Mouse (Mus musculus): Measurements from ENCODE around the gene Zbtb5. TPM values are rescaled to one million over a fixed set of nuclear protein-coding genes. Genes with fewer than 3 reads are reported as not detected.
"Not testable (repeated sequence)": the region's sequence is repeated elsewhere in the genome, so short reads cannot be mapped to it uniquely, and the experiment has no call there.

The Zbtb5 gene
- polyA plus RNA-seq, 1 experiment from 2014 or later = 19.4 TPM

GRCm38 (mm10) chr4:45005452-45005851, 6.8 kb downstream of the Zbtb5 start:
- peaks cover 7% of the 10 kb centered on the region for H3K4me1 ChIP-seq
- no peaks in the 10 kb centered on the region for H3K27me3 ChIP-seq
- no peak overlapping the region for H3K4me3 ChIP-seq
- no peak overlapping the region for H3K4me2 ChIP-seq
- no peaks in the 10 kb centered on the region for H3K36me3 ChIP-seq
- H3K9ac ChIP-seq = no peak overlapping the region
- H3K27ac ChIP-seq = no peak overlapping the region
- ATAC-seq (ENCODE audit: borderline replicate concordance, extremely low read depth, low FRiP score, low TSS enrichment) = no peak
- WGBS = 79% methylated on average over 3 of the region's 3 CpGs
- H3K9me3 ChIP-seq = no peaks in the 10 kb centered on the region

GRCm38 (mm10) chr4:45000001-45000400, 12.2 kb downstream of the Zbtb5 start:
- no peak for ATAC-seq (ENCODE audit: borderline replicate concordance, extremely low read depth, low FRiP score, low TSS enrichment)
- H3K9me3 ChIP-seq = no peaks in the 10 kb centered on the region
- H3K4me1 ChIP-seq = no peaks in the 10 kb centered on the region
- WGBS = 85% methylated on average over 6 of the region's 6 CpGs
- no peak overlapping the region for H3K9ac ChIP-seq
- no peak overlapping the region for H3K27ac ChIP-seq
- no peaks in the 10 kb centered on the region for H3K27me3 ChIP-seq
- H3K36me3 ChIP-seq = 0 out of 2 replicates have a peak, but pooled peaks cover under 1% of the 10 kb centered on the region
- no peak overlapping the region for H3K4me2 ChIP-seq
- H3K4me3 ChIP-seq = no peak overlapping the region

GRCm38 (mm10) chr4:44998071-44998470, 14.1 kb downstream of the Zbtb5 start:
- Histone ChIP-seq H3K9me3 (no peaks in the 10 kb centered on the region), H3K4me2 (no peak overlapping the region), H3K4me1 (no peaks in the 10 kb centered on the region), H3K27ac (no peak overlapping the region), H3K27me3 (no peaks in the 10 kb centered on the region), H3K4me3 (no peak overlapping the region), H3K36me3 (peaks cover 14% of the 10 kb centered on the region; the same call in 1 of the 2 replicates), H3K9ac (no peak overlapping the region)
- ATAC-seq (ENCODE audit: borderline replicate concordance, extremely low read depth, low FRiP score, low TSS enrichment) = no peak
- 63% methylated on average over 3 of the region's 3 CpGs for WGBS

GRCm38 (mm10) chr4:44994776-44995175, 17.4 kb downstream of the Zbtb5 start:
- Histone ChIP-seq H3K4me1 (no peaks in the 10 kb centered on the region), H3K27ac (no peak overlapping the region), H3K27me3 (no peaks in the 10 kb centered on the region), H3K36me3 (peaks cover 31% of the 10 kb centered on the region), H3K9me3 (no peaks in the 10 kb centered on the region), H3K4me2 (no peak overlapping the region), H3K9ac (no peak overlapping the region), H3K4me3 (no peak overlapping the region)
- 81% methylated on average over 18 of the region's 18 CpGs for WGBS
- no peak for ATAC-seq (ENCODE audit: borderline replicate concordance, extremely low read depth, low FRiP score, low TSS enrichment)

- Histone ChIP-seq H3K9ac (no peak overlapping the region), H3K4me2 (no peak overlapping the region), H3K9me3 (no peaks in the 10 kb centered on the region), H3K36me3 (peaks cover 39% of the 10 kb centered on the region), H3K27me3 (no peaks in the 10 kb centered on the region), H3K27ac (no peak overlapping the region), H3K4me3 (no peak overlapping the region), H3K4me1 (no peaks in the 10 kb centered on the region)
- WGBS = 82% methylated on average over 9 of the region's 9 CpGs
- no peak for ATAC-seq (ENCODE audit: borderline replicate concordance, extremely low read depth, low FRiP score, low TSS enrichment)
Measured at GRCm38 (mm10) chr4:44993847-44994246, 18.4 kb downstream of the Zbtb5 start.

- H3K27me3 ChIP-seq; H3K9me3 ChIP-seq; H3K4me2 ChIP-seq; H3K4me3 ChIP-seq; H3K27ac ChIP-seq; H3K9ac ChIP-seq; ATAC-seq (ENCODE audit: borderline replicate concordance, extremely low read depth, low FRiP score, low TSS enrichment); H3K4me1 ChIP-seq: not testable (repeated sequence)
- 59% methylated on average over 14 of the region's 14 CpGs for WGBS
- peaks cover 46% of the 10 kb centered on the region for H3K36me3 ChIP-seq
Measured at GRCm38 (mm10) chr4:44993179-44993578, 19.0 kb downstream of the Zbtb5 start.

- H3K27me3 ChIP-seq; H3K9ac ChIP-seq; H3K4me1 ChIP-seq; H3K4me3 ChIP-seq; H3K27ac ChIP-seq; ATAC-seq (ENCODE audit: borderline replicate concordance, extremely low read depth, low FRiP score, low TSS enrichment); H3K9me3 ChIP-seq; H3K4me2 ChIP-seq: not testable (repeated sequence)
- WGBS = 80% methylated on average over 11 of the region's 11 CpGs
- peaks cover 49% of the 10 kb centered on the region for H3K36me3 ChIP-seq
Measured at GRCm38 (mm10) chr4:44992330-44992729, 19.9 kb downstream of the Zbtb5 start.

- WGBS = 92% methylated on average over 5 of the region's 5 CpGs
- no peak overlapping the region for H3K9ac ChIP-seq
- no peak overlapping the region for H3K4me3 ChIP-seq
- no peak overlapping the region for H3K4me2 ChIP-seq
- ATAC-seq (ENCODE audit: borderline replicate concordance, extremely low read depth, low FRiP score, low TSS enrichment) = no peak
- no peaks in the 10 kb centered on the region for H3K27me3 ChIP-seq
- no peaks in the 10 kb centered on the region for H3K9me3 ChIP-seq
- no peaks in the 10 kb centered on the region for H3K4me1 ChIP-seq
- H3K27ac ChIP-seq = no peak overlapping the region
- peaks cover 49% of the 10 kb centered on the region for H3K36me3 ChIP-seq
Measured at GRCm38 (mm10) chr4:44990560-44990959, 21.7 kb downstream of the Zbtb5 start.

GRCm38 (mm10) chr4:44983131-44983740, 29.0 kb downstream of the Zbtb5 start:
- H3K4me2 ChIP-seq = peak overlapping the region; percentile 91
- WGBS = 55% methylated on average over 10 of the region's 10 CpGs
- H3K36me3 ChIP-seq = peaks cover 4% of the 10 kb centered on the region; the same call in 1 of the 2 replicates
- H3K9ac ChIP-seq = no peak overlapping the region
- no peak for ATAC-seq (ENCODE audit: borderline replicate concordance, extremely low read depth, low FRiP score, low TSS enrichment)
- H3K9me3 ChIP-seq = no peaks in the 10 kb centered on the region
- H3K4me1 ChIP-seq = peaks cover 25% of the 10 kb centered on the region
- H3K27ac ChIP-seq = no peak overlapping the region
- no peaks in the 10 kb centered on the region for H3K27me3 ChIP-seq
- H3K4me3 ChIP-seq = no peak overlapping the region; the same call in 1 of the 2 replicates

- peaks cover 25% of the 10 kb centered on the region for H3K4me1 ChIP-seq
- 0 out of 2 replicates have a peak overlapping the region, but pooled peaks have one; percentile 79 for H3K9ac ChIP-seq
- no peaks in the 10 kb centered on the region for H3K27me3 ChIP-seq
- no peaks in the 10 kb centered on the region for H3K36me3 ChIP-seq
- no peak for ATAC-seq (ENCODE audit: borderline replicate concordance, extremely low read depth, low FRiP score, low TSS enrichment)
- peak overlapping the region; percentile 65 for H3K4me3 ChIP-seq
- H3K9me3 ChIP-seq = no peaks in the 10 kb centered on the region
- H3K4me2 ChIP-seq = peak overlapping the region; percentile 91
- 56% methylated on average over 11 of the region's 11 CpGs for WGBS
- no peak overlapping the region for H3K27ac ChIP-seq
Measured at GRCm38 (mm10) chr4:44982440-44983130, 29.6 kb downstream of the Zbtb5 start.

- no peaks in the 10 kb centered on the region for H3K27me3 ChIP-seq
- H3K36me3 ChIP-seq = no peaks in the 10 kb centered on the region
- peak overlapping the region; percentile 79 for H3K9ac ChIP-seq
- no peak for ATAC-seq (ENCODE audit: borderline replicate concordance, extremely low read depth, low FRiP score, low TSS enrichment)
- WGBS = 28% methylated on average over 5 of the region's 5 CpGs
- peak overlapping the region; percentile 65 for H3K4me3 ChIP-seq
- peaks cover 25% of the 10 kb centered on the region for H3K4me1 ChIP-seq
- H3K9me3 ChIP-seq = no peaks in the 10 kb centered on the region
- H3K27ac ChIP-seq = no peak overlapping the region
- H3K4me2 ChIP-seq = peak overlapping the region; percentile 91
Measured at GRCm38 (mm10) chr4:44981974-44982287, 30.3 kb downstream of the Zbtb5 start.

GRCm38 (mm10) chr4:44981280-44981973, 30.8 kb downstream of the Zbtb5 start, which contains the start of gene Grhpr:
Gene Grhpr, plus strand, starts transcription at chr4:44981395.
- Histone ChIP-seq H3K4me2 (peak within 1 kb of the TSS; percentile 91), H3K9ac (peak within 1 kb of the TSS; percentile 79), H3K4me1 (peaks cover 25% of the 10 kb centered on the region), H3K9me3 (no peaks in the 10 kb centered on the region), H3K36me3 (no peaks in the 10 kb centered on the region), H3K4me3 (peak within 1 kb of the TSS; percentile 65), H3K27ac (peak within 1 kb of the TSS; percentile 88), H3K27me3 (no peaks in the 10 kb centered on the region)
- peak; percentile 92 for ATAC-seq (ENCODE audit: borderline replicate concordance, extremely low read depth, low FRiP score, low TSS enrichment)
- under 1% methylated on average over 40 of the region's 40 CpGs for WGBS
